Mouse (Mus musculus) lung, postnatal 0 days (tissue): ENCODE measurements at regions not wholly inside any gene's neighbourhood (a gene's known extent, or its start where the extent isn't known, plus 50 kb on each side); places are given as distances from the start of the nearest gene placed in this dataset.

Experiments used
- CTCF ChIP-seq: IDR thresholded peaks from 2 replicates; pipeline ENCODE4 v1.5.1; 2016; ENCODE audit warnings: antibody characterized with exemption, mild to moderate bottlenecking
- EP300 ChIP-seq: IDR thresholded peaks from 2 replicates; pipeline ENCODE4 v1.6.1; 2016; ENCODE audit warnings: antibody characterized with exemption, mild to moderate bottlenecking, control low read depth

GRCm38 (mm10) chr6:100100565-100101133, 186.6 kb downstream of the Rybp start:
- TF ChIP-seq CTCF (no peak), EP300 (no peak)
